In the genomic region with DNA sequence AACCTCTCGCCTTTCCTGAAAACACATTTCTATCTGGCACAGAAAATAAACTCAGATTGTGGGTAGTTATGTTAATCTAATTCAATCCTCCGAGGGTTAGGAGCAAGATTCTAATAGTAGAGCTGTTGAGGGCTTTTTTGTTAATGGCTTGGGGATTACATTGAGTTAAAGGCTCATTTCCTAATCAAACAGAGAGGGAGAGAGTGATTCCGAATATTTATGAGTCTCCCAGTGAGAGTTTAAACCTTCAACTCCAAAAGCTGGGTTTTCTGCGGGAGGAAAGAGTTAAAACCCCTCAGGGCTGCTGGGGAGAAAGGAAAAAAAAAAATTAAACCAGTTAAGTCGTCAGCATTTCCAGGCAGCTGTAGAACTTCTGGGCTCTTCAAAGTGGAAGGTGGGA, we compare ENCODE assay signal across 12 mouse cellular contexts.
"Had no signal": no experiment of that assay in that cellular context is flagged by ENCODE, and none has a peak within 500 bp of the region (broad histone marks: within the 10 kb centered on the region; RNA-seq: fewer than 3 reads in every experiment).

No protein-coding gene starts in this region.

- ATAC-seq: liver, embryonic 12.5 days had no signal

- H3K4me2 ChIP-seq: liver, embryonic 12.5 days; liver, embryonic 15.5 days; lung, embryonic 15.5 days had no signal

- DNase-seq: left cerebral cortex, postnatal 4 days; liver; lung, adult 18-20 months; lung, postnatal 10 days; lung, postnatal 36 days; thymus, adult 18-20 months; thymus, postnatal 36 days had no signal

- H3K36me3 ChIP-seq: liver, embryonic 12.5 days; liver, embryonic 15.5 days; lung, embryonic 15.5 days; midbrain, embryonic 10.5 days had no signal

- H3K4me1 ChIP-seq: liver, embryonic 12.5 days; liver, embryonic 15.5 days; megakaryocyte, embryonic 14.5 days had no signal

- H3K27ac ChIP-seq: liver, embryonic 12.5 days; liver, embryonic 15.5 days; lung, embryonic 15.5 days had no signal

- H3K9ac ChIP-seq: liver, embryonic 12.5 days; liver, embryonic 15.5 days; lung, embryonic 15.5 days had no signal

- H3K4me3 ChIP-seq: liver, embryonic 12.5 days; liver, embryonic 15.5 days; lung, embryonic 15.5 days; megakaryocyte, embryonic 14.5 days; midbrain, embryonic 10.5 days had no signal

- H3K9me3 ChIP-seq: liver, embryonic 12.5 days; liver, embryonic 15.5 days; lung, embryonic 15.5 days; megakaryocyte, embryonic 14.5 days; midbrain, embryonic 10.5 days had no signal

- H3K27me3 ChIP-seq: lung, embryonic 15.5 days had no signal
